Mouse (Mus musculus): ENCODE data around the gene Ppp1r18.
A peak's percentile ranks its signal among the peaks of the same experiment; 100 is the strongest.

- TF ChIP-seq CTCF (IDR thresholded peaks at IDR 0.05; ENCODE audit: borderline replicate concordance, extremely low read depth, insufficient read depth, insufficient read length) (peak; percentile 64; the same call in 1 of the 2 replicates), POLR2A (IDR thresholded peaks at IDR 0.05; ENCODE audit: borderline replicate concordance, extremely low read depth, insufficient read depth, insufficient read length, poor library complexity, severe bottlenecking) (peak; percentile 89; the same call in 1 of the 2 replicates)
Observed at GRCm38 (mm10) chr17:35916297-35917142, 51.1 kb downstream of the Ppp1r18 start, which contains the start of the genes Mrps18b and Ppp1r10.
